Comparison of ENCODE assay signal across 8 mouse cellular contexts in genomic region chr12:31654965-31655477, GRCm38 (mm10). TPM values are rescaled to one million over a fixed set of nuclear protein-coding genes. Genes with fewer than 3 reads are reported as not detected.
A peak's percentile ranks its signal among the peaks of the same experiment; 100 is the strongest.
DNase-seq lines count a peak whose midpoint lies in the region; ATAC-seq and TF ChIP-seq lines count a peak whose summit lies in the region.

No protein-coding gene starts in this region.

- no peak; a peak in 1 of 4 replicates for TF ChIP-seq POLR2A in MEL (IDR thresholded peaks at IDR 0.05; ENCODE audit: control insufficient read depth in 1 of 2, insufficient read depth in 1 of 2, low read depth in 1 of 2, low read length in 2 of 2, poor library complexity in 1 of 2)

- peaks cover 6% of the 10 kb centered on the region for H3K4me1 ChIP-seq in heart, embryonic 12.5 days (replicated peaks)
- H3K4me1 ChIP-seq in MEL (ENCODE audit: control insufficient read depth in 1 of 2, insufficient read depth in 2 of 2, low read length in 2 of 2) = peaks cover 2 to 3% of the 10 kb centered on the region in 2 experiments; a peak in 3 of 4 replicates
- no peaks in the 10 kb centered on the region for H3K4me1 ChIP-seq in forebrain, postnatal 0 days (ENCODE audit: insufficient read depth)

- DNase-seq in heart, postnatal 10 days = no peak
- DNase-seq in MEL (ENCODE audit: low read depth, low spot score) = no peak
- no peak for DNase-seq in forebrain, postnatal 0 days
- DNase-seq in frontal cortex, postnatal 14 days (ENCODE audit: low spot score in 2 of 2) = no peak
- no peak for DNase-seq in cerebellum, postnatal 4 days (ENCODE audit: low spot score in 2 of 2)
- DNase-seq in gastrocnemius, postnatal 25 days = no peak

- no peaks in the 10 kb centered on the region; the same call in 1 of the 2 replicates for H3K36me3 ChIP-seq in heart, embryonic 12.5 days
- H3K36me3 ChIP-seq in MEL (ENCODE audit: control insufficient read depth in 1 of 2, insufficient read depth in 2 of 2, low read length in 2 of 2) = peaks cover 0 to 12% of the 10 kb centered on the region in 2 experiments; a peak in 3 of 4 replicates
- H3K36me3 ChIP-seq in forebrain, postnatal 0 days (ENCODE audit: insufficient read depth) = no peaks in the 10 kb centered on the region

- peak overlapping the region; percentile 83 for H3K27ac ChIP-seq in heart, embryonic 12.5 days (ENCODE audit: poor library complexity, severe bottlenecking)
- H3K27ac ChIP-seq in MEL (ENCODE audit: control insufficient read depth, low read depth, low read length) = peak overlapping the region; percentile 60
- peak overlapping the region; percentile 80 for H3K27ac ChIP-seq in forebrain, postnatal 0 days (ENCODE audit: low read depth, low read length)

- under 1% methylated on average over 29 of the region's 29 CpGs for WGBS in heart, embryonic 12.5 days
- under 1% methylated on average over 29 of the region's 29 CpGs for WGBS in forebrain, postnatal 0 days

- H3K27me3 ChIP-seq in heart, embryonic 12.5 days (replicated peaks) = no peaks in the 10 kb centered on the region
- H3K27me3 ChIP-seq in MEL (ENCODE audit: control insufficient read depth in 1 of 2, insufficient read depth in 2 of 2, low read length in 2 of 2) = no peaks in the 10 kb centered on the region
- H3K27me3 ChIP-seq in forebrain, postnatal 0 days (ENCODE audit: insufficient read depth, low read length) = no peaks in the 10 kb centered on the region

- ATAC-seq in heart, embryonic 12.5 days (ENCODE audit: insufficient number of reproducible peaks, low FRiP score) = peak; percentile 83
- ATAC-seq in forebrain, postnatal 0 days = peak; percentile 55
- peak; percentile 71 for ATAC-seq in megakaryocyte, adult 5-6 weeks (ENCODE audit: poor library complexity, severe bottlenecking)

- H3K4me3 ChIP-seq in heart, embryonic 12.5 days = peak overlapping the region; percentile 93
- H3K4me3 ChIP-seq in MEL (ENCODE audit: control insufficient read depth in 1 of 2, insufficient read depth in 1 of 2, low read depth in 2 of 2, low read length in 2 of 2) = peak overlapping the region; percentile 85 to 98
- H3K4me3 ChIP-seq in forebrain, postnatal 0 days (ENCODE audit: low read depth, low read length) = peak overlapping the region; percentile 87

- no peak for TF ChIP-seq EP300 in MEL (IDR thresholded peaks at IDR 0.05; ENCODE audit: low read depth in 1 of 2, low read length in 2 of 2)

- no peak for TF ChIP-seq RAD21 in MEL (IDR thresholded peaks at IDR 0.05; ENCODE audit: low read depth, low read length)

- peaks cover 18% of the 10 kb centered on the region for H3K79me2 ChIP-seq in MEL (ENCODE audit: control insufficient read depth, insufficient read depth, low read length, poor library complexity)

- TF ChIP-seq CTCF in MEL (IDR thresholded peaks at IDR 0.05 in 2 of 3, conservative IDR thresholded peaks at IDR 0.05 in 1 of 3; ENCODE audit: control insufficient read depth in 1 of 3, insufficient read depth in 1 of 3, low read depth in 2 of 3, low read length in 3 of 3, poor library complexity in 1 of 3, severe bottlenecking in 1 of 3) = peak in 1 of 3 experiments; percentile 15; a peak in 1 of 6 replicates
- TF ChIP-seq CTCF in forebrain, postnatal 0 days (IDR thresholded peaks at IDR 0.05; ENCODE audit: low read depth) = peak; percentile 64

- H3K9me3 ChIP-seq in heart, embryonic 12.5 days (replicated peaks) = no peaks in the 10 kb centered on the region
- no peaks in the 10 kb centered on the region for H3K9me3 ChIP-seq in MEL (replicated peaks; ENCODE audit: insufficient read depth, low read length)
- H3K9me3 ChIP-seq in forebrain, postnatal 0 days (ENCODE audit: low read length) = no peaks in the 10 kb centered on the region

- intact Hi-C loops in heart, postnatal 10 days (cut with DNase I) = loop anchor here (1.0 to 5.0 kb wide), 3 partner anchors 20 to 148 kb away; no protein-coding TSS in a partner anchor

- peak overlapping the region; percentile 68 for H3K4me2 ChIP-seq in heart, embryonic 12.5 days
- H3K4me2 ChIP-seq in forebrain, postnatal 0 days (ENCODE audit: low read depth) = peak overlapping the region; percentile 61

- peak overlapping the region; percentile 86 for H3K9ac ChIP-seq in heart, embryonic 12.5 days
- H3K9ac ChIP-seq in MEL (ENCODE audit: control insufficient read depth, low read depth, low read length, poor library complexity, severe bottlenecking) = peak overlapping the region; percentile 98
- peak overlapping the region; percentile 62 for H3K9ac ChIP-seq in forebrain, postnatal 0 days

TF ChIP-seq in MEL, 35 proteins besides CTCF, POLR2A, EP300 and RAD21:
- TF ChIP-seq NELFE (IDR thresholded peaks at IDR 0.05; ENCODE audit: low read depth, low read length) (peak; percentile 11; the same call in 1 of the 2 replicates), TBP (IDR thresholded peaks at IDR 0.05; ENCODE audit: low read depth, low read length) (no peak)

RNA-seq across cellular contexts. Expression of gene Cog5, which starts 0.4 kb away (rescaled TPM):
- polyA plus RNA-seq in heart, embryonic 12.5 days (2016; fragmentation: Nextera tagmentation; extraction: Ambion mirVana) = 33.5 and 34.2 TPM in 2 replicates
- 10 to 100 TPM; 54.9 to 69.8 TPM for total RNA-seq in heart, postnatal 10 days (2021)
- 20.0 and 27.1 TPM in 2 replicates for total RNA-seq in MEL (2012; rRNA removed)
- 10 to 100 TPM in 1 of 2 experiments, not detected in 1; 28.4 TPM for polyA plus RNA-seq in MEL (2012; ENCODE audit: insufficient read depth in 1 of 2, insufficient read length in 2 of 2, low read depth in 1 of 2, low replicate concordance in 2 of 2, missing spikeins in 1 of 2)
- 41.4 and 47.7 TPM in 2 replicates for total RNA-seq in forebrain, postnatal 0 days (2014; rRNA removed)
- 12.8 and 17.3 TPM in 2 replicates for polyA plus RNA-seq in forebrain, postnatal 0 days (2015; fragmentation: Nextera tagmentation; extraction: Ambion mirVana)
- total RNA-seq in megakaryocyte, adult 5-6 weeks (2015) = 56.3 and 70.0 TPM in 2 replicates
- total RNA-seq in megakaryocyte, adult 5-6 weeks (2017) = 48.5 and 62.4 TPM in 2 replicates
- 10 to 100 TPM; 19.4 to 21.2 TPM for total RNA-seq in gastrocnemius, postnatal 25 days (2021)

RNA-seq across cellular contexts. Expression of gene Dus4l, which starts 0.4 kb away (rescaled TPM):
- polyA plus RNA-seq in heart, embryonic 12.5 days (2016; fragmentation: Nextera tagmentation; extraction: Ambion mirVana) = 7.2 and 7.9 TPM in 2 replicates
- total RNA-seq in heart, postnatal 10 days (2021) = 1 to 10 TPM; 6.8 to 8.9 TPM
- 9.6 and 11.9 TPM in 2 replicates for total RNA-seq in MEL (2012; rRNA removed)
- 10 to 100 TPM in 1 of 2 experiments, not detected in 1; 12.1 TPM for polyA plus RNA-seq in MEL (2012; ENCODE audit: insufficient read depth in 1 of 2, insufficient read length in 2 of 2, low read depth in 1 of 2, low replicate concordance in 2 of 2, missing spikeins in 1 of 2)
- total RNA-seq in forebrain, postnatal 0 days (2014; rRNA removed) = 4.5 and 4.9 TPM in 2 replicates
- polyA plus RNA-seq in forebrain, postnatal 0 days (2015; fragmentation: Nextera tagmentation; extraction: Ambion mirVana) = 5.3 and 7.0 TPM in 2 replicates
- 2.9 and 3.9 TPM in 2 replicates for total RNA-seq in megakaryocyte, adult 5-6 weeks (2015)
- total RNA-seq in megakaryocyte, adult 5-6 weeks (2017) = 3.0 and 7.7 TPM in 2 replicates
- total RNA-seq in gastrocnemius, postnatal 25 days (2021) = 1 to 10 TPM; 3.7 to 5.8 TPM

RNA-seq across cellular contexts. Expression of gene Bcap29, which starts 20.6 kb away (rescaled TPM):
- polyA plus RNA-seq in heart, embryonic 12.5 days (2016; fragmentation: Nextera tagmentation; extraction: Ambion mirVana) = 52.7 and 52.8 TPM in 2 replicates
- total RNA-seq in heart, postnatal 10 days (2021) = 10 to 100 TPM; 22.7 to 26.0 TPM
- total RNA-seq in MEL (2012; rRNA removed) = 30.9 and 34.0 TPM in 2 replicates
- 10 to 100 TPM in 1 of 2 experiments, not detected in 1; 63.4 TPM for polyA plus RNA-seq in MEL (2012; ENCODE audit: insufficient read depth in 1 of 2, insufficient read length in 2 of 2, low read depth in 1 of 2, low replicate concordance in 2 of 2, missing spikeins in 1 of 2)
- total RNA-seq in forebrain, postnatal 0 days (2014; rRNA removed) = 7.2 and 9.4 TPM in 2 replicates
- 29.3 and 32.0 TPM in 2 replicates for polyA plus RNA-seq in forebrain, postnatal 0 days (2015; fragmentation: Nextera tagmentation; extraction: Ambion mirVana)
- total RNA-seq in megakaryocyte, adult 5-6 weeks (2015) = 35.7 and 38.8 TPM in 2 replicates
- total RNA-seq in megakaryocyte, adult 5-6 weeks (2017) = 9.9 and 17.3 TPM in 2 replicates
- 10 to 100 TPM; 24.2 to 28.2 TPM for total RNA-seq in gastrocnemius, postnatal 25 days (2021)

RNA-seq across cellular contexts. Expression of gene Gpr22, which starts 58.7 kb away (rescaled TPM):
- 14.2 and 17.5 TPM in 2 replicates for polyA plus RNA-seq in heart, embryonic 12.5 days (2016; fragmentation: Nextera tagmentation; extraction: Ambion mirVana)
- total RNA-seq in heart, postnatal 10 days (2021) = 10 to 100 TPM; 11.7 to 16.0 TPM
- not detected in 2 replicates for total RNA-seq in MEL (2012; rRNA removed)
- not detected for polyA plus RNA-seq in MEL (2012; ENCODE audit: insufficient read depth in 1 of 2, insufficient read length in 2 of 2, low read depth in 1 of 2, low replicate concordance in 2 of 2, missing spikeins in 1 of 2)
- total RNA-seq in forebrain, postnatal 0 days (2014; rRNA removed) = 16.6 and 17.2 TPM in 2 replicates
- polyA plus RNA-seq in forebrain, postnatal 0 days (2015; fragmentation: Nextera tagmentation; extraction: Ambion mirVana) = 12.3 and 13.3 TPM in 2 replicates
- not detected in 2 replicates for total RNA-seq in megakaryocyte, adult 5-6 weeks (2015)
- total RNA-seq in megakaryocyte, adult 5-6 weeks (2017) = 0.26 TPM in 1 of 2 replicates, not detected in the other
- total RNA-seq in gastrocnemius, postnatal 25 days (2021) = not detected
